Mouse (Mus musculus) urinary bladder, postnatal 4 days (tissue): Measurements from ENCODE around the gene Usp39.
A peak's percentile ranks its signal among the peaks of the same experiment; 100 is the strongest.

ENCODE experiments used
- DNase-seq, 2 experiments: peaks; one replicate each; pipeline ENCODE4 v3.0.0; 2021 to 2022; ENCODE audit warnings: low spot score in 2 of 2

The Usp39 gene

DNA sequence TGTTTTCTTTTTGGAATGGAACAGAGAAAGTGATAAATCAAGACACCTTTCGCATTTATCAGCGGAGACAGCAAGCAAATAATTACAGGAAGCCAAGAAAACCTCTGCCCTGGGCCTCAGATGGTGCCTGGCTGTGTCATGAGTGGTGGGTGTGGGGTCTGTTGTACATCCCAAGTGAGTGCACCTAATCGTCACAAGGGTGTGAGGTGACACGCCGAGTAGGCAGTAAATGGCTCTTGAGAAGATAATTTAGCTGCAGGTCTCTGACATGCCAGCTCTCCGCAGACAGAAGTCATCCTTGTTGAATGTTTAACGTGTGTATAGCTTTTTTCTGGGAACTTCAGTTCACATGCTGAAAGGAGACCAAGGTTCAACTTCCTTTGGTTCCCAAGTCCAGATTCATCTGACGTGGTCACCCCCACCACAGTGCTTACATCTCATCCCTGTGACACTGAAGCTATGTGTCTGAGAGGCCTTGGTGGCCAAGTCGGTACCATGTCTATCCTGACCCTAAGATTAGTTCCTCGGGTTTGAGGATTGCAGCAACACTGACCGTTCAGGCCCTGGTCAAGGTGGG is 42.5 kb downstream of the Usp39 start:
- DNase-seq = no peak

DNA sequence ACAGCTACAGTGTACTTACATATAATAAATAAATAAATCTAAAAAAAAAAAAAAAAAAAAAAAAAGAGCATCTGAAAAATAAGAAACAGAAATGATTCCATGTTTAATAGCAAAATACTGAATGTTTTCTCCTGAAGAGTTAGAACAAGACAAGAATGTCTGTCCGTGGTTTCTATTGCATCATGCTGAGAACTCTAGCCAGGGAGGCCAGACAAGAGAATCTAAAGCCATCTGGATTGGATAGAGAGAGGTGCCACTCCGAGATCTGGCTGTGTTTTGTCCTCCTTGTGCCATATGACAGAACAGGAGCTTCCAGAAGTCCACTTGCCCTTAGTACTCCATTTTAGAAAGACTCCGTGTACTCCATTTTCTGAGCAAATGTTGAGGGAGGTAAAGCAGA is 47.2 kb downstream of the Usp39 start:
- no peak for DNase-seq

DNA sequence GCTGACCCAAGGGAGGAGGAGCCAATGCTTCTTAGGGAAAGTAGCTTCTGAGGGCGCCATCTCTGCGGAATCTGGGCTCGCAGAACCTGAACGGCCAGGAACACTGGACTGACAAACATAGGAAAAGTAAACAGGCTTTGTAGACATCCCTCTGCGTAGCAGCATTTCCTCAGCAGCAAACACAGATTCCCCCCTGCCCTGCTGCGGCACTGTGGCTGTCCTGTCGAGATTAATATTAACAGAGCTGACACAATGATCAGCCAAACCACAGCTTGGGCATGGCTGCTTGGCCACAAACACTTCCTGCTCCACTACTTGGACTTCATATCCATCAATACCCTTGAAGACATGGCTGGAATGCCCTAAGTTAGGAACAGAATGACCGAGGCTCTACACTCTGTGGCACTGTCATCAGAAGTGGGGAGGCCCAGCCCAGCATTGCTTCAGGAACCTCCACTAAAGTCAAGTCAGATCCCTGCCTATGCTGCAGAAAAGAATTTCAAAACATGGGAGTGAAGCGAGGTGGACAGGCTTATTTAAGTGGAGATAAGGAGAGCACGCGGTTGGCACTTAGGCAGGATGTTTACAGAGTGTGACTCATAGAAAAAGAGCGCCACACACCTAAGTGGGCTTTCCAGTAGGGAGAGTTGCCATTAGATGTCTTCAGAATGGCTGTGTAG is 51.9 kb downstream of the Usp39 start:
- no peak for DNase-seq

GRCm38 (mm10) chr6:72289484-72289883 is 55.5 kb downstream of the Usp39 start:
- no peak for DNase-seq

DNA sequence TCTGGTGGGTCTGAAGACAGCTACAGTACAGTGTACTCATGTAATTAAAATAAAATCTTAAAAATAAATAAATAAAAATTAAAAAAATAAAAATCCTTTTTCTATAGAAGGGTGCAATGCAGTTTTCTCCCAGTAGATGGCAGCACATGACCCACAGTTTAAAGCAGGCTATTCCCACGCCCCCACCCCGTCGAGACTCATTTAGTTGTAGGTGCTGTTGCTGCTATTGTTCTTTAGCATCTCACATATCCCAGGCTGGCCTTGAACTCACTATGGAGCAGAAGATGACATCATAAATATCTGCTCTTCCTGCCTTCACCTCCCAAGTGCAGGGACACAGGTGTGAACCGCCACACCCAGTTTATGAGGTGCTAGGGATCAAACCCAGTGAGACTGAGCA is 61.1 kb downstream of the Usp39 start:
- peak in 1 of 2 experiments; percentile 65 for DNase-seq

DNA sequence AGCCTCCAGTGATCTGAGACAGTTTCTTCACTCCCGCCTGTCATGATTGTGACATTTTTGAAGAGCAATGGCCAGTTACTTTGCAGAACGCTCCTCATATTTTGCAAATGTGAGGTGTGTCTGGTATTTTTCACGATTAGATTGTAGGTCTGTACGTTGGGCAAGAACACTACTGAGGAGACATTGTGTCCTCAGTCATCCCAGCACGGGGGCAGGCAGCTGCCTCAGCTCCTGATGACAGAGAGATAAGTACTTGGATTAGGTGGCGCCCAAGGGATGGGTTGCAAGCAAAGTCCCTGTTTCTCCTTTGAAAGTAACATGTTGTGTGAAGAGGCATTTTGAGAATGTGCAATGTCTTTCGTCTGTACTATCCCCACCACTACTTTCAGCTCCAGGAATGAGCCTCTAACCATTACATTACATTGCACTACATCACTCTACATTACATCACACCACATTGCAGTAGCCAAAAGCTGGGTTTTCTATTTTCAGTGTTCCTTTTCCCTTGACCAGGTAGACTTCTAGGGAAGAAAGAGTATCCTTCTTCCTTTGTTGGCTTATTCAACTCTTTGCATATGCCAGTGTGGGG is 64.5 kb downstream of the Usp39 start:
- no peak for DNase-seq

GRCm38 (mm10) chr6:72279505-72279904 is 65.5 kb downstream of the Usp39 start:
- DNase-seq = no peak

DNA sequence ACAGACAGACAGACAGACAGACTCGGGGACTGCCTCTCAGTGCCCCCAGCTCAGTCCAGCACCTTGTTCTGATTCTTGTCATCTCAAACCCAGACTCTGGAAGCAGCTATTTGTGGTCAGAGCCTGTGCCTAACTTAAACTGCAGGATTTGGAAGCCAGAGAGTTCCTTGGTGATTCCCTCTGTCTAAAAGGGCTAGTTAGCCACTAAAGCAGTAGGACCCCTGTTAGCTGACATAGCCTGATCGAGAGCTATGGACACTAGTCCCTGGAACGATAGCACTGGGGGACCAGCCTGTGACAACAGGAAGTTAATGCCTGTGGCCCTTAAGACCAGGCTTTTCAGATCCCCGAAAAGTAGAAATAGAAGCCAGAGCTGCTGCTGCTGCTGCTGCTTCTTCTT is 66.1 kb downstream of the Usp39 start:
- no peak for DNase-seq

- no peak for DNase-seq
Observed at GRCm38 (mm10) chr6:72277508-72278166, 67.3 kb downstream of the Usp39 start.

DNA sequence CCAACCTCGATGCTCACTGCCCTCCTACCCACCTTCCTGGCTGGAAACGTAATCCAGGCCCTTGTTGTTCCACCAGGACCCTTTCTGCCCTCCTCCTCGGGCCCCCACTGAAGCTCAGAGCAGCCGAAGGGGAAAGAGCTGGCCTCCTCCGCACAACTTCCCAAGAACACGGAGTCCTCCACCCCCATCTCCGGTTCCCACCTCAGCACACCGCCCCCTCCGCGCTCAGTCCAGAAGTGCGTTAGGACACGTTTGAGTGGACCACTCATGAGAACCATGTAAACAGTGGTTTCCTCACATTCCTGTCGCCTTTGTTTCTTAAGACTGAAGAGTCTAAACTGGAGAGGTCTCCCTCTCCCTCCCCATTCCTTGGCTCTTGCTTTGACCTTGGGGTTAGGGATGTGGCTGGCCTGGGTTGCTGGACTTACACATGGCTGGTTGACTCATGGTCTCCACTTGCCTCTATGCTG is 68.0 kb downstream of the Usp39 start:
- DNase-seq = no peak

DNA sequence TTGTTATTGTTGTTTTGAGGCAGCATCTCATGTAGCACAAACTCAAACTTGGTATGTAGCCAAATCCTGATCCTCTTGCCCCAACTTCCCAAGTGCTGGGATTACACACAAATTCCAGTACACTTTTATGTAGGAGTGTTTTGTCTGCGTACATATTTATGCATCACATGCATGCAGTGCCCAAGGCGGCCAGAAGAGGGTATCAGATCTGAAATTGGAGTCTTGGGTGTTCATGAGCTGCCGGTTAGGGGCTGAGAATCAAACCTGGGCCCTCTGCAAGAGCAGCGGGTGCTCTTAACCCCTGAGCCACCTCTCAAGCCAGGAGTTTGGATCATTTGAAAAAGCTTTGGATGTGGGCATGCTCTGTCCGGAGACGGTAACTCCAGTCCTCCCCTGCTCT is 68.8 kb downstream of the Usp39 start:
- DNase-seq = no peak

- DNase-seq = no peak
Observed at GRCm38 (mm10) chr6:72275527-72275926, 69.5 kb downstream of the Usp39 start.

DNA sequence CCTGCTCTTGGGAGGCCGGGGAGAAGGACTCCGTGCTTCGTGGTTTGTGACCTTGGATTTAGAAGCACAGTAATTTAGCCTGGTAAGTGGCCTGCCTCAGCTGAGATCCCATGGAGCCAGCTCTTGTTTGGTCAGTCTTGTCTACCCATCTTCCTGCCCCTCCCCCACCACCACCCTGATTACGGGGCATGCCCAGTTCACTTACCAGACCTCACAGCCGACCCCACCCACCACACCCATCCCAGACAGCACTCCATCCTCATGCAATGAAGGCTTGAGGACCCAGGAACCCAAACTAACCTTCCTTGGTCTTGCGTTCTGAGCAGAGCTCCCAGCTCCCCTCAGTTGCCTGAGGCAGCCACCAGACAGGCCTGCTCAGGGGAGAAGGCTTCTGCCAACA is 71.8 kb downstream of the Usp39 start:
- no peak for DNase-seq

- no peak for DNase-seq
Observed at GRCm38 (mm10) chr6:72272161-72272696, 72.8 kb downstream of the Usp39 start.

DNA sequence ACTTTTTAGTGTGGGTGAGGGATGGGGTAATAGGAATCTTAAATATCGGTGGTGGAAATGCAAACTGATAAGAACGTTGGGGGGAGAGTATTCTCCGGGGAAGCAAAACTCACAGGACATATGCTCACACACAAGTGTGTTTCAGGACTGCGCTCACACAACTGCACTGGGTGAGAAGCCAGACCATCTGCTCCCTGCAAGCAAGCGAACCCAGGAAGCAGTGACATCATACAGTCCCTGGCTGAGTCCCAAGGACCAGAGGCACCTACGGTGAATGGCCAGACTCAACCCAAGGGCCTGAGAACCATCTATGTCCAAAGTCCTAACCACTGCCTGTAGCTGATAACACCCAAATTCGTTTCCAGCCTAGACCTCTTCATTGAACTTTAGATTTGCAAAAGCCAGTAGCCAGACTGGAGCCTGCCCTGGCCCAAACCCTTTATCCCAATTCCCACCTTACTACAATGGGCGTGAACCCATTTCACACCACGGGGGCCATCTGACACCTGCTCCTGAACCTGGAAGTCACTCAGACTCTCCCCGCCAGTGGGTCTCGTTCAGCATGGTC is 73.9 kb downstream of the Usp39 start:
- DNase-seq = no peak

- DNase-seq = no peak
Observed at GRCm38 (mm10) chr6:72270258-72270657, 74.7 kb downstream of the Usp39 start.
